Mouse (Mus musculus) cerebellum, postnatal 14 days (tissue): ENCODE measurements at regions not wholly inside any gene's neighbourhood (a gene's known extent, or its start where the extent isn't known, plus 50 kb on each side); places are given as distances from the start of the nearest gene placed in this dataset.

Experiments used
- DNase-seq, 2 experiments: peaks; one replicate each; pipeline ENCODE4 v3.0.0; 2021; ENCODE audit warnings: mixed read lengths in 2 of 2

GRCm38 (mm10) chr13:31168854-31169253 lies 194.8 kb downstream of the Gm5447 start:
- DNase-seq: no peak

- DNase-seq: no peak
Measured at GRCm38 (mm10) chr13:31171751-31172150, 197.7 kb downstream of the Gm5447 start.

GRCm38 (mm10) chr13:31172580-31172979 lies 198.6 kb downstream of the Gm5447 start:
- DNase-seq: no peak

GRCm38 (mm10) chr13:31177999-31178783 lies 204.2 kb downstream of the Gm5447 start:
- no peak for DNase-seq

- DNase-seq: peak in 1 of 2 experiments; percentile 10
Measured at GRCm38 (mm10) chr13:31178964-31179363, 205.0 kb downstream of the Gm5447 start.

- peak; percentile 55 to 76 for DNase-seq
Measured at GRCm38 (mm10) chr13:31179407-31180001, 205.5 kb downstream of the Gm5447 start.

- no peak for DNase-seq
Measured at GRCm38 (mm10) chr13:31181530-31181929, 207.5 kb downstream of the Gm5447 start.

- no peak for DNase-seq
Measured at GRCm38 (mm10) chr13:31184845-31185834, 211.1 kb downstream of the Gm5447 start.

GRCm38 (mm10) chr13:31186805-31187589 lies 213.0 kb downstream of the Gm5447 start:
- no peak for DNase-seq

GRCm38 (mm10) chr13:31189116-31189515 lies 215.1 kb downstream of the Gm5447 start:
- DNase-seq: no peak

GRCm38 (mm10) chr13:31190036-31190435 lies 216.0 kb downstream of the Gm5447 start:
- no peak for DNase-seq

GRCm38 (mm10) chr13:31191344-31192139 lies 217.5 kb downstream of the Gm5447 start:
- no peak for DNase-seq

- DNase-seq: no peak
Measured at GRCm38 (mm10) chr13:31194971-31195370, 221.0 kb downstream of the Gm5447 start.

GRCm38 (mm10) chr13:31196546-31196945 lies 222.5 kb downstream of the Gm5447 start:
- no peak for DNase-seq

GRCm38 (mm10) chr13:31197593-31197992 lies 223.6 kb downstream of the Gm5447 start:
- DNase-seq: no peak

GRCm38 (mm10) chr13:31199384-31199783 lies 225.4 kb downstream of the Gm5447 start:
- DNase-seq: no peak

GRCm38 (mm10) chr13:31204068-31204467 lies 230.1 kb downstream of the Gm5447 start:
- no peak for DNase-seq

- DNase-seq: no peak
Measured at GRCm38 (mm10) chr13:31206381-31206780, 232.4 kb downstream of the Gm5447 start.

GRCm38 (mm10) chr13:31207709-31208108 lies 233.7 kb downstream of the Gm5447 start:
- peak; percentile 40 to 41 for DNase-seq

GRCm38 (mm10) chr13:31223016-31223415 lies 249.0 kb downstream of the Gm5447 start:
- DNase-seq: no peak

- DNase-seq: no peak
Measured at GRCm38 (mm10) chr13:31240546-31240945, 266.5 kb downstream of the Gm5447 start.
